Mouse (Mus musculus) midbrain, postnatal 0 days (tissue): Measurements from ENCODE around the gene Map4k5. TPM values are rescaled to one million over a fixed set of nuclear protein-coding genes. Genes with fewer than 3 reads are reported as not detected.

Source experiments
- ATAC-seq: fragments of 200-750 bp; cut with Nextera tagmentation; 2 replicates; pipeline ENCODE4 v1.8.0; 2017; ENCODE audit warnings: moderate number of reproducible peaks, mild to moderate bottlenecking, moderate TSS enrichment, moderate library complexity; ENCODE audit not compliant: low FRiP score
- DNase-seq: peaks from one replicate; pipeline ENCODE4 v3.0.0-alpha.2; 2015; ENCODE audit warnings: low spot score
- H3K27ac ChIP-seq: fragments of 300-500 bp; sonication (generic); 2 replicates; pipeline ENCODE4 v1.5.1; 2014; ENCODE audit warnings: low read depth, mild to moderate bottlenecking, low read length, mixed read lengths
- H3K27me3 ChIP-seq: fragments of 300-500 bp; sonication (generic); 2 replicates; pipeline ENCODE4 v1.6.1; 2014; ENCODE audit warnings: low read length, control low read depth, mixed read lengths; ENCODE audit not compliant: insufficient read depth
- H3K36me3 ChIP-seq: fragments of 300-500 bp; sonication (generic); 2 replicates; pipeline ENCODE4 v1.6.1; 2014; ENCODE audit warnings: low read length, control low read depth, mixed read lengths; ENCODE audit not compliant: insufficient read depth
- H3K4me1 ChIP-seq: fragments of 300-500 bp; sonication (generic); 2 replicates; pipeline ENCODE4 v1.6.1; 2014; ENCODE audit warnings: mild to moderate bottlenecking, control low read depth, antibody characterized with exemption, low read length, mixed read lengths; ENCODE audit not compliant: insufficient read depth
- H3K4me2 ChIP-seq: fragments of 300-500 bp; sonication (generic); 2 replicates; pipeline ENCODE4 v1.6.1; 2014; ENCODE audit warnings: low read depth, mild to moderate bottlenecking, low read length, mixed read lengths; ENCODE audit not compliant: poor library complexity, severe bottlenecking
- H3K4me3 ChIP-seq: fragments of 300-500 bp; sonication (generic); 2 replicates; pipeline ENCODE4 v1.5.1; 2014; ENCODE audit warnings: low read depth, mild to moderate bottlenecking, low read length, moderate library complexity
- H3K9ac ChIP-seq: fragments of 300-500 bp; sonication (generic); replicated peaks from 2 replicates; pipeline ENCODE4 v1.6.1; 2014; ENCODE audit warnings: mild to moderate bottlenecking, low read length, moderate library complexity, mixed read lengths; ENCODE audit not compliant: poor library complexity, severe bottlenecking
- H3K9me3 ChIP-seq: fragments of 300-500 bp; sonication (generic); 2 replicates; pipeline ENCODE4 v1.6.1; 2016; ENCODE audit warnings: low read length, control low read depth
- CTCF ChIP-seq: IDR thresholded peaks from 2 replicates; pipeline ENCODE4 v1.5.1; 2016; ENCODE audit warnings: antibody characterized with exemption, mild to moderate bottlenecking
- WGBS: fragments of 180-500 bp; shearing (Covaris S2); extraction: QIAGEN DNeasy Blood & Tissue Kit; methylation state at CpG from one replicate; pipeline ENCODE4 v1.1.7; 2014; 5-methylcytosine and 5-hydroxymethylcytosine counted together
- polyA plus RNA-seq: library from polyadenylated mRNA; unstranded; fragments of >200 nt; fragmentation: Nextera tagmentation; extraction: Ambion mirVana; gene quantifications from 2 replicates; pipeline ENCODE4 v1.2.1, GENCODE M21; 2015
- total RNA-seq: library from RNA; depleted of rRNA; stranded (reverse); fragments of >200 nt; gene quantifications from 2 replicates; pipeline ENCODE4 v1.2.3, GENCODE M21; 2014

Map4k5 gene
- total and polyA plus RNA-seq, 2 experiments from 2014 or later = 16.9 to 33.9 TPM

- ATAC-seq (no peak), DNase-seq (no peak)
- H3K36me3 ChIP-seq = peaks cover 46% of the 10 kb centered on the region
- H3K4me2 ChIP-seq = no peak overlapping the region
- H3K27ac ChIP-seq = no peak overlapping the region
- H3K9me3 ChIP-seq = no peaks in the 10 kb centered on the region
- WGBS = 30% methylated on average over 1 of the region's 1 CpGs
- H3K9ac ChIP-seq = no peak overlapping the region
- no peaks in the 10 kb centered on the region for H3K4me1 ChIP-seq
- no peaks in the 10 kb centered on the region for H3K27me3 ChIP-seq
- H3K4me3 ChIP-seq = no peak overlapping the region
- TF ChIP-seq CTCF = no peak
Observed at GRCm38 (mm10) chr12:69811976-69812375, 81.0 kb downstream of the Map4k5 start.

GRCm38 (mm10) chr12:69809439-69809838, 83.6 kb downstream of the Map4k5 start:
- TF ChIP-seq CTCF = no peak
- Histone ChIP-seq H3K4me2 (no peak overlapping the region), H3K36me3 (peaks cover 28% of the 10 kb centered on the region), H3K4me1 (no peaks in the 10 kb centered on the region), H3K27me3 (no peaks in the 10 kb centered on the region), H3K27ac (no peak overlapping the region), H3K4me3 (no peak overlapping the region), H3K9ac (no peak overlapping the region), H3K9me3 (no peaks in the 10 kb centered on the region)
- ATAC-seq (no peak), DNase-seq (no peak)
- WGBS = 86% methylated on average over 3 of the region's 3 CpGs

GRCm38 (mm10) chr12:69807399-69807985, 85.5 kb downstream of the Map4k5 start:
- Histone ChIP-seq H3K9ac (no peak overlapping the region), H3K36me3 (peaks cover 23% of the 10 kb centered on the region; the same call in 1 of the 2 replicates), H3K27me3 (no peaks in the 10 kb centered on the region), H3K9me3 (no peaks in the 10 kb centered on the region), H3K27ac (no peak overlapping the region), H3K4me3 (no peak overlapping the region), H3K4me1 (no peaks in the 10 kb centered on the region), H3K4me2 (no peak overlapping the region)
- no peak for ATAC-seq
- no peak for TF ChIP-seq CTCF
- 82% methylated on average over 11 of the region's 11 CpGs for WGBS
- DNase-seq = no peak

GRCm38 (mm10) chr12:69805148-69805547, 87.9 kb downstream of the Map4k5 start:
- no peak overlapping the region for H3K9ac ChIP-seq
- no peaks in the 10 kb centered on the region for H3K4me1 ChIP-seq
- H3K4me2 ChIP-seq = no peak overlapping the region
- no peak overlapping the region for H3K27ac ChIP-seq
- no peaks in the 10 kb centered on the region for H3K9me3 ChIP-seq
- H3K4me3 ChIP-seq = no peak overlapping the region
- no peak for ATAC-seq
- H3K27me3 ChIP-seq = no peaks in the 10 kb centered on the region
- peak; percentile 49 for DNase-seq
- peaks cover 23% of the 10 kb centered on the region; the same call in 1 of the 2 replicates for H3K36me3 ChIP-seq
- no peak for TF ChIP-seq CTCF
- WGBS = 87% methylated on average over 6 of the region's 6 CpGs

GRCm38 (mm10) chr12:69804393-69805070, 88.5 kb downstream of the Map4k5 start:
- no peak for ATAC-seq
- no peak for DNase-seq
- Histone ChIP-seq H3K27ac (no peak overlapping the region), H3K36me3 (peaks cover 23% of the 10 kb centered on the region; the same call in 1 of the 2 replicates), H3K9ac (no peak overlapping the region), H3K27me3 (no peaks in the 10 kb centered on the region), H3K4me3 (no peak overlapping the region), H3K4me2 (no peak overlapping the region), H3K9me3 (no peaks in the 10 kb centered on the region), H3K4me1 (no peaks in the 10 kb centered on the region)
- TF ChIP-seq CTCF = no peak
- 92% methylated on average over 10 of the region's 10 CpGs for WGBS

- no peaks in the 10 kb centered on the region for H3K9me3 ChIP-seq
- H3K27ac ChIP-seq = no peak overlapping the region
- peaks cover 13% of the 10 kb centered on the region; the same call in 1 of the 2 replicates for H3K36me3 ChIP-seq
- H3K27me3 ChIP-seq = no peaks in the 10 kb centered on the region
- WGBS = 88% methylated on average over 4 of the region's 6 CpGs
- no peak for ATAC-seq
- no peak overlapping the region for H3K9ac ChIP-seq
- no peak overlapping the region for H3K4me3 ChIP-seq
- TF ChIP-seq CTCF = no peak
- H3K4me1 ChIP-seq = no peaks in the 10 kb centered on the region
- DNase-seq = no peak
- no peak overlapping the region for H3K4me2 ChIP-seq
Observed at GRCm38 (mm10) chr12:69803196-69803595, 89.8 kb downstream of the Map4k5 start.
